Mouse (Mus musculus) cerebellum, adult 9-11 months (tissue): ENCODE results near the gene Psmb6.
"Not testable (repeated sequence)": the region's sequence is repeated elsewhere in the genome, so short reads cannot be mapped to it uniquely, and the experiment has no call there.

ENCODE experiments used
- DNase-seq: peaks from one replicate; pipeline ENCODE4 v3.0.0; 2022

Psmb6 gene

GRCm38 (mm10) chr11:70524782-70525181 lies 385 bp upstream of the Psmb6 start:
- DNase-seq = no peak

GRCm38 (mm10) chr11:70525726-70526125 lies 559 bp downstream of the Psmb6 start:
- peak; percentile 25 for DNase-seq

DNA sequence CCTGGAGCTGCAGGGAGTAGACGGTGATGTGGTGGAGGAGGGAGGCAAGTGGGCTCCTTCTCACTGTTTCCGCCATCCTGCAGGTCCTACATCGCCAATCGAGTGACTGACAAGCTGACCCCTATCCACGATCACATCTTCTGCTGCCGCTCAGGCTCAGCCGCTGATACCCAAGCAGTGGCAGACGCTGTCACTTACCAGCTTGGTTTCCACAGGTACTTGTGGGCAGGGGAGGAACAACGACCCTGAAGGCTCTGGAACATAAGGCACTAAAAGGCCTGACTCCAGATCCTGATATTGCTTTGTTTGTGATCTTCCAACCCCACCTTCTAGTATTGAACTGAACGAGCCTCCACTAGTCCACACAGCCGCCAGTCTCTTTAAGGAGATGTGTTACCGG lies 1.0 kb downstream of the Psmb6 start:
- no peak for DNase-seq

- DNase-seq = no peak
Measured at GRCm38 (mm10) chr11:70528610-70529009, 3.4 kb downstream of the Psmb6 start.

- DNase-seq = not testable (repeated sequence)
Measured at GRCm38 (mm10) chr11:70531065-70531464, 5.9 kb downstream of the Psmb6 start.

- no peak for DNase-seq
Measured at GRCm38 (mm10) chr11:70532839-70533238, 7.7 kb downstream of the Psmb6 start, which contains the start of gene Gm40193. Gene Gm40193 (minus strand): TSS chr11:70532939.

GRCm38 (mm10) chr11:70539423-70539822 lies 14.3 kb downstream of the Psmb6 start:
- DNase-seq = no peak

DNA sequence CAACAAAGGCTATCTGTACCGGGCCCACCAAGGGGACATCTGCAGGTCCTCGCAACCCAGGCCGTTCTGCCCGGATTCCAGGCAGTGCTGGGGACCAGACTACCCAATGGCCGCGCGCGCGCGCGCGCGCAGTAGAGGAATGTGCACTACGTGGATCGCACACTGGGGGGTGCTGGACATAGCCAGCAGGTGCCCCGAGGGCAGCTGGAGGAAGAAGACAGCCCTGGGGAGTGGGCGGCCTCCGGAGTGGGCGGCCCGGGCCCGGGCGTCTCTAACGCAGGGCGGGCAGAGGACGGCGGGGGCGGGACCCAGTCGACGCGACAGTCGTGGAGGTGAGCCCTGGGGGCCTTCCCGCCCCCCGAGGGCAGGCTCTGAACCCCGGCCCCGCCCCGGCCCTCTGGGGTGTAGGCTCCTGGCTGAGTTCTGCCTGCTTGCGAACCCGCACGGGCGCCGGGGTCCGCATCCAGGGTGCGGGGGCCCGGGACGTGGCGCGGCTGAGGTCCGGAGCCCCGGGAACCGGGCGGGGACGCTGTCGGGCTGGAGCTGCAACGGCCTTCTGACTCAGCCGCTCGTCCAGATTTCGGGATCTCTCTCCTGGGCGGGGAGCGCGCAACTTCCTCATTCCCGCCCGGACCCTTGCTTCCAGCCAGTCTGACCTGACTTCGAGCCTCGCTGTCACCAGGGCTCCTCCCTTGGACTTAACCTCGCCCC lies 14.9 kb downstream of the Psmb6 start, which contains the start of gene Pld2:
Pld2 (plus strand) TSS at position 188 of the 711 bp plus-strand sequence.
- DNase-seq = peak; percentile 55

GRCm38 (mm10) chr11:70540928-70541327 lies 15.8 kb downstream of the Psmb6 start:
- DNase-seq = no peak

DNA sequence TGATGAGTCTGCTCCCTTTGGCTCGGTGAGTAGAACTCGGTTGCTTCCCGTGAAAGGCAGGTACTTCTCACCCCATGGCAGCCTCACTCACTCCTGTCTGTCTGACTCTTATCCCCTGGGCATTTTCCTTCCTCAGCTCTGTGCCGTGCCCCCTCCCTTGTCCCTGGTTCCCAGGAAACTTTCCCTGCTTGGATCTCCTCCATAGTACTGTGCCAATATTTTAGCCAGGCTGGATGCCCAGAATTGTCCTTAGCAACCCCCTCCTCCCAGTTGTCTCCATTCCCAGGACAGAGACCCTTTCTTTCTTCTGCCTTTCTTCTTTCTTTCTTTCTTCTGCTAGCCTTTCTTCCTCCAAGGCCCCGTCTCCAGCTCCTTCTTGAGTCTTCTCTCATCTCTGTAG lies 16.2 kb downstream of the Psmb6 start:
- no peak for DNase-seq

- DNase-seq = no peak
Measured at GRCm38 (mm10) chr11:70544496-70544895, 19.3 kb downstream of the Psmb6 start.

DNA sequence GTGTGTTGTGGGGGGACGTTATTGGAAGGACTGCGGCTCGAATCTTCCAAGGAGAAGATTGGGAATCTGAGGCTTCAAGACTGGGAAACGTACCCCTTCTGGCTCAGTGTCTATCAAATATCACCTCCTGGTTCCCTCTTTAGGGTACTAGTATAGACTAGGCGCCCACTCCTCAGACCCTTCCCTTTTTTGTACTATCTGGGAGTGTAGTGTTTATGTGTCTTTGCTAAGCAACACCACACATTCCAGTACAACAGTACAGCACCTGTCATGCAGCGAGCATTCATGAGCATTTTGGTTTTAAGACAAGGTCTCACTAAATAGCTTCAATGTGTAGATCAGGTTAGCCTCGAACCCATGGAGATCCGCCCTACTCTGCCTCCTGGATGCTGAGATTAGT lies 26.4 kb downstream of the Psmb6 start:
- DNase-seq = no peak

DNA sequence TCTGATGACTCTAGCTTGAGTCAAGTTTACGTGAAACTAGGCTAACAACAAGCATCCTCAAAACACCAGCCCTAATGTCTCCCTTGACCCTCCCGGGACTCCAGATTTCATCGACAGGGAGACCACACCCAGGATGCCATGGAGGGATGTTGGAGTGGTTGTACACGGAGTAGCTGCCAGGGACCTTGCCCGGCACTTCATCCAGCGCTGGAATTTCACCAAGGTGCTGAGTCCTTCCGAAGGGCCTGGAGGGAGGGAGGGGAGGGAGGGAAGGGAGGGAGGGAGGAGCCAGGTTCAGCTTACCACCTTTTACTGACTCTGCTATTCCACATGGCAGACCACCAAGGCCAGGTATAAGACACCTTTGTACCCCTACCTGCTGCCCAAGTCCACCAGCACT lies 28.8 kb downstream of the Psmb6 start:
- DNase-seq = no peak

GRCm38 (mm10) chr11:70557545-70557944 lies 32.4 kb downstream of the Psmb6 start:
- no peak for DNase-seq

GRCm38 (mm10) chr11:70561937-70562286 lies 36.7 kb downstream of the Psmb6 start:
- no peak for DNase-seq

DNA sequence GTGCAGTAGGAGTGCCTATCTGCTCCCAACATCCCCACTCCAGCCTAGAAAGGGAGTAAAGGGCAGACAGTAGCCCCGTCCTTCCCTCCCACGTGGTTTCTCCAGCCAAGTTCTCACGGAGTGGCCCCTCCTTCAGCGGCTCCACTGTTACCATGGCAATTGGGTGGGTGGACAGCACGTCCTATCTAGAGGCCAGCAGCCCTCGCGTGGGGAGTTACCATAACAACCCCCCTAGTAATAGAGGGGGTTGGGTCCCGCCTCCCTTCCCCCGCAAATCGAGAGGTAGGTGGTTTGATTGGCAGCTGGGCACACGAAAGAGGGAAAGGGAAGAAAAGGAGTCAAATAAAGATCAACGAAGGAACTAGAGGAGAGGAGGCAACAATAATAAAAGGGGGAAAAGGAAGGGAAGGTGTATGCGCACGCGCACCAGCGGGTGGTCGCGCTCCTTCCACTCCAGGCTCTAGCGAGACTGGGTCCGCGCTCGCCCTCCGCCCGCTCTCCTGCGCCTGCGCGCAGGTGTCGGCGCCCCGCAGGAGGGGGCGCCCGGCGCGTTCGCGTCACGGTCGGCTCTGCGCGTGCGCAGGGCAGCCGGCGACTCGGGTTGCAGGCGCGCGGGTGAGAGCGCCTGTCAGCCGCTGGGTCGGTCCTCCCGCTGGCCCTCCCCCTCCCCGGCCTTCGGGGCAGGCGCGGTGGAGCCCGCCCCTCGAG lies 37.3 kb downstream of the Psmb6 start, which contains the start of gene Mink1:
Mink1 (plus strand) TSS at position 595 of the 708 bp plus-strand sequence.
- DNase-seq = peak; percentile 91

DNA sequence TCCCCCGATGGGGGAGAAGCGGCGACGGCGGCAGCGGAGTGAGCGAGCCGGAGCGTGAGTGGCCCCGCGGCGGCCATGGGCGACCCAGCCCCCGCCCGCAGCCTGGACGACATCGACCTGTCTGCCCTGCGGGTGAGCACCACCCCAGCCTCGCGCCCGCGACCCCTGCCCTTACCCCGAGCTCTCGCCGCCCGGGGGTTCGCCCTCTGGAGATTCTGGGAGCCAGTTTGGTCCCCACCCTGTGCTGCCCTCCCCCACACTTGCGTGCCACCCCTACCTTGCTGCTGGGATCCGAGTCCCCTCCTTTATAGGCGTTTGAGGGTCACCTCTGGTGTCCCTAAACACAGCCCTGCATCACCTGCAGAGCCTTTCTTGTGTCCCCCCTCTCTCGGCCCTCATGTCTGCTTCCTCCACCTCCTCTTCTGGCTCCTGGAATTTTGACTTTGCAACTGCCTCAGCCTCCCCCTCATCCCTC lies 37.9 kb downstream of the Psmb6 start:
- DNase-seq = no peak

- DNase-seq = no peak
Measured at GRCm38 (mm10) chr11:70563470-70564275, 38.5 kb downstream of the Psmb6 start.

GRCm38 (mm10) chr11:70564276-70564873 lies 39.2 kb downstream of the Psmb6 start:
- DNase-seq = no peak

DNA sequence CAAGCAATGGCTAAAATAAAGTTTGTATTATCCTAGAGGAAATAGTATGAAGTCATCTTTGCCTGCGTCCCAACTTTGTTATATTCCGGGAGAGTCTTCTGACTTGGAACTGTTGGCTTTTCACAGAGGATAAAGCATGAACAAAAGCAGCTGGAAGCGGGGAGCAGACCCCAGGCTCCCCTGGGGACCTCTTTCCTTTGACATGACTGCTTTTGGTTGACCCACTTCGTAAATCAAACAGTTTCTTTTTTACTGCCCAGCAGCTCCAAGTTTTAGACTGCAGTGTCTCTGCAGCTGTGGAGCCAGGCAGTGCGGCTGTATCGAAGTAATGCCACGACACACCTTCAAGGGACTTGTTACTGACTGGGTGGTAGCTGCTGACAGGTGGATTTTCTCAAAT lies 41.4 kb downstream of the Psmb6 start:
- DNase-seq = no peak

- DNase-seq = not testable (repeated sequence)
Measured at GRCm38 (mm10) chr11:70570614-70571013, 45.4 kb downstream of the Psmb6 start.

GRCm38 (mm10) chr11:70571641-70572040 lies 46.5 kb downstream of the Psmb6 start:
- DNase-seq = no peak

DNA sequence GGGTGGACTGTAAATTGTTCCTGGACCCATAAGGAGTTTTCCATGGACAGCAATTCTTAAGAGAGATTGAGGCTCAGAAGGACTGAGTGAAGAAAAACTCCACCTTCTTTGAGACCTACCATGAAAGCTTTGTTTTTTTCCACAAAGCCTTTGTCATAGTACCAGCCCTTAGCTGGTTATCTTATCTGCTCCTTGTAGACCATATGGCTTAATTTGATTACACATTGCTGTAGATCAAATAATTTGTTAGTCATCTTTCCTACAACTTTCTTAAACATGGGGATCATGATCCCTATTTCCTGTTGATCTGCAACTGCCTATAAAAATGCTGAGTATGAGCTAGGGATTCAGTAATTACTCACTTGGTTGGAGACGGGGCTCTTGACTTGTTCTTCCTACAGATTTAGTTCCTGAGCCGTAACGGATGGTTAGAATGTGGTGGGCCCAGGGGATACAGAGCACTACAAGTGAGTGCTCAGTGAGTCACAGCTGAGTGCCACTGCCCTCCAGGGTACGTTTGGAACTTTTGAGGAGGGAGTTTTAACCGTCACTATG lies 47.3 kb downstream of the Psmb6 start:
- DNase-seq = no peak
